Mouse (Mus musculus): Measurements from ENCODE around the gene Nhlrc2. TPM values are rescaled to one million over a fixed set of nuclear protein-coding genes. Genes with fewer than 3 reads are reported as not detected.
A peak's percentile ranks its signal among the peaks of the same experiment; 100 is the strongest.

Gene Nhlrc2
- total and polyA plus RNA-seq, 3 experiments = 22.4 to 37.6 (median 34.7) TPM

DNA sequence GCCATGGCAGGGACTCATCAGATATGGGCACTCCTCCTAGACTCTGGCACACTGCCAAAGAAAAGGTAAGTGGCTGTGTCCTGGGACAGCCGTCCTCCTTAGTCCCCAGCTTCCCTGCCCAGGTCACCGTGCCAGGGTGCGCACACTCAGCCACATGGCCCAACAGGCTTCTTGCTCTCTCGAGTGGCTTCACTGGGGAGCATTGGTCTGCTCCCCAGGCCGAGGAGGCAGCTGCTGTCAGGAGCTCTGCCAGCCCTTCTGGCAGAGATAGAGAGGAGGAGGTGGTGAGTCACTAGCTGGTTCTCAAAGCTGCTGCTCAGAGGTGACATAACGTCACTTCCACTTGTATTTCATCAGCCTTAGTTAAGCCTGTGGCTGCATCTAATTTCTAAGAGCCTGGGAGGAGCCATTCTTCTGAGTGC is 40.2 kb downstream of the Nhlrc2 start (continued):
- no peak for TF ChIP-seq USF2 (IDR thresholded peaks at IDR 0.05; ENCODE audit: borderline replicate concordance in 1 of 2, insufficient read depth in 1 of 2, low read depth in 1 of 2, low read length in 2 of 2)

- H3K9ac ChIP-seq (ENCODE audit: control insufficient read depth, low read depth, low read length, poor library complexity, severe bottlenecking) = peak overlapping the region; percentile 29; the same call in 1 of the 2 replicates
- DNase-seq (ENCODE audit: low read depth, low spot score) = no peak
- peaks cover 11 to 14% of the 10 kb centered on the region in 2 experiments for H3K4me1 ChIP-seq (ENCODE audit: control insufficient read depth in 1 of 2, insufficient read depth in 2 of 2, low read length in 2 of 2)
- H3K4me3 ChIP-seq (ENCODE audit: control insufficient read depth in 1 of 2, insufficient read depth in 1 of 2, low read depth in 2 of 2, low read length in 2 of 2) = no peak overlapping the region
- H3K9me3 ChIP-seq (replicated peaks; ENCODE audit: insufficient read depth, low read length) = no peaks in the 10 kb centered on the region
- H3K27ac ChIP-seq (ENCODE audit: control insufficient read depth, low read depth, low read length) = peak overlapping the region; percentile 89
- H3K36me3 ChIP-seq (ENCODE audit: control insufficient read depth in 1 of 2, insufficient read depth in 2 of 2, low read length in 2 of 2) = peaks cover 26 to 52% of the 10 kb centered on the region in 2 experiments
- H3K79me2 ChIP-seq (ENCODE audit: control insufficient read depth, insufficient read depth, low read length, poor library complexity) = no peaks in the 10 kb centered on the region
- no peak for TF ChIP-seq RCOR1 (IDR thresholded peaks at IDR 0.05; ENCODE audit: low read depth, low read length)
- no peak for TF ChIP-seq MAZ (IDR thresholded peaks at IDR 0.05; ENCODE audit: low read depth, low read length)
- TF ChIP-seq NELFE (IDR thresholded peaks at IDR 0.05; ENCODE audit: low read depth, low read length) = no peak
- TF ChIP-seq ZMIZ1 (IDR thresholded peaks at IDR 0.05; ENCODE audit: low read depth, low read length) = no peak
- no peak for TF ChIP-seq MXI1 (IDR thresholded peaks at IDR 0.05; ENCODE audit: low read depth, low read length)
- TF ChIP-seq HCFC1 (IDR thresholded peaks at IDR 0.05; ENCODE audit: low read depth, low read length) = no peak
- no peak for TF ChIP-seq TAL1 (IDR thresholded peaks at IDR 0.05; ENCODE audit: low read length)
- TF ChIP-seq UBTF (IDR thresholded peaks at IDR 0.05; ENCODE audit: borderline replicate concordance, insufficient read depth, low read depth, low read length) = no peak
- no peak for TF ChIP-seq E2F4 (IDR thresholded peaks at IDR 0.05; ENCODE audit: borderline replicate concordance, low read depth, low read length)
- no peak for TF ChIP-seq GABPA (IDR thresholded peaks at IDR 0.05; ENCODE audit: low read depth, low read length)
- no peaks in the 10 kb centered on the region for H3K27me3 ChIP-seq (ENCODE audit: control insufficient read depth in 1 of 2, insufficient read depth in 2 of 2, low read length in 2 of 2)
Measured at GRCm38 (mm10) chr19:56589008-56589407, 40.9 kb downstream of the Nhlrc2 start.

DNA sequence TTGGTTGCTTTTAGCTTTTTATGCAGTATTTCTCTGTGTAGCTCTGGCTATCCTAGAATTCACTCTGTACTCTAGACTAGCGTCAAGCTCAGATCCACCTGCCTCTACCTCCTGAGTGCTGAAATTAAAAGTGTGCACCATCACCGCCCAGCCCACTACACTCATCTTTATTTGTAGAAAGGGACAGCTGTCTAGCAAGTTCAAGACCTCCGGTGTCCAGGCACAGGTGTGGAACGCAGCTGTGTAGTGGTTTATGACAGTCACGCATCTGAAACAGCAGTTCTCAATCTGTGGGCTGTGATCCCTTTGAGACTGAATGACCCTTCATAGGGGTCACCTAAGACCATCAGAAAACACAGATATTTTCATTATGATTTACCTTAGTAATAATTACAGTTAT is 41.4 kb downstream of the Nhlrc2 start:
- Histone ChIP-seq H3K9ac (ENCODE audit: control insufficient read depth, low read depth, low read length, poor library complexity, severe bottlenecking) (no peak overlapping the region), H3K27me3 (ENCODE audit: control insufficient read depth in 1 of 2, insufficient read depth in 2 of 2, low read length in 2 of 2) (no peaks in the 10 kb centered on the region), H3K27ac (ENCODE audit: control insufficient read depth, low read depth, low read length) (no peak overlapping the region), H3K36me3 (ENCODE audit: control insufficient read depth in 1 of 2, insufficient read depth in 2 of 2, low read length in 2 of 2) (peaks cover 26 to 54% of the 10 kb centered on the region in 2 experiments), H3K79me2 (ENCODE audit: control insufficient read depth, insufficient read depth, low read length, poor library complexity) (no peaks in the 10 kb centered on the region), H3K4me3 (ENCODE audit: control insufficient read depth in 1 of 2, insufficient read depth in 1 of 2, low read depth in 2 of 2, low read length in 2 of 2) (no peak overlapping the region), H3K9me3 (replicated peaks; ENCODE audit: insufficient read depth, low read length) (no peaks in the 10 kb centered on the region), H3K4me1 (ENCODE audit: control insufficient read depth in 1 of 2, insufficient read depth in 2 of 2, low read length in 2 of 2) (peaks cover 11 to 14% of the 10 kb centered on the region in 2 experiments)
- no peak for DNase-seq (ENCODE audit: low read depth, low spot score)
- TF ChIP-seq USF2 (IDR thresholded peaks at IDR 0.05; ENCODE audit: borderline replicate concordance in 1 of 2, insufficient read depth in 1 of 2, low read depth in 1 of 2, low read length in 2 of 2) (no peak), RCOR1 (IDR thresholded peaks at IDR 0.05; ENCODE audit: low read depth, low read length) (no peak), CHD1 (IDR thresholded peaks at IDR 0.05; ENCODE audit: low read depth, low read length) (no peak), POLR2AphosphoS5 (IDR thresholded peaks at IDR 0.05; ENCODE audit: borderline replicate concordance, low read depth, low read length) (no peak), NELFE (IDR thresholded peaks at IDR 0.05; ENCODE audit: low read depth, low read length) (no peak), EP300 (IDR thresholded peaks at IDR 0.05; ENCODE audit: low read depth in 1 of 2, low read length in 2 of 2) (no peak), MAX (IDR thresholded peaks at IDR 0.05; ENCODE audit: low read length) (no peak), SMC3 (IDR thresholded peaks at IDR 0.05; ENCODE audit: low read depth, low read length) (no peak), MAFK (IDR thresholded peaks at IDR 0.05; ENCODE audit: borderline replicate concordance, low read depth, low read length) (no peak), MEF2A (IDR thresholded peaks at IDR 0.05; ENCODE audit: extremely low read depth, insufficient replicate concordance, low read depth, low read length, poor library complexity, severe bottlenecking) (no peak), SIN3A (IDR thresholded peaks at IDR 0.05; ENCODE audit: low read length) (no peak), TAL1 (IDR thresholded peaks at IDR 0.05; ENCODE audit: low read length) (no peak), RAD21 (IDR thresholded peaks at IDR 0.05; ENCODE audit: low read depth, low read length) (no peak), ELF1 (IDR thresholded peaks at IDR 0.05; ENCODE audit: low read depth, low read length) (no peak), MYC (IDR thresholded peaks at IDR 0.05; ENCODE audit: low read depth, low read length) (no peak), POLR2A (IDR thresholded peaks at IDR 0.05; ENCODE audit: control insufficient read depth in 1 of 2, insufficient read depth in 1 of 2, low read depth in 1 of 2, low read length in 2 of 2, poor library complexity in 1 of 2) (no peak), GATA1 (IDR thresholded peaks at IDR 0.05; ENCODE audit: low read depth, low read length) (no peak), GABPA (IDR thresholded peaks at IDR 0.05; ENCODE audit: low read depth, low read length) (no peak), CHD2 (IDR thresholded peaks at IDR 0.05; ENCODE audit: low read length) (no peak)
